ENCODE assay signal across 26 mouse cellular contexts in the genomic region with DNA sequence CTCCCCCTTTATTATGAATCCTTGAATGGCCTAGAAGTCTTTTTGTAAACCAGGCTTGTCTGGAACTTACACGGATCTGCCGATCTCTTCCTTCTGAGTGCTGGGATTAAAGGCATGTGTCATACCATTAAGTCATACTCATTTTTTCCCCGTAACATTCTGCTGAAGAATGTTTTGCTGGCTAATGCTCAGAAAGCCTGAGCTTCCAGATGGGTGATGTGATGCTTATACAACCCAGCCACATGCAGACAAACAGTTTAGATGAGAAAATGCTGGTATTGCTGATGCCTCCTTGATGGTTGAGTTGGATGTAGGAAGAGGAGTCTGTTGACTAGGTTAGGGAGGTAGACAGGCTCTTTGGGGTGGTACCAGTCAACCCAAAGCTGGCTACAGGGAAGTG. TPM values are rescaled to one million over a fixed set of nuclear protein-coding genes. Genes with fewer than 3 reads are reported as not detected.
DNase-seq lines count a peak whose midpoint lies in the region; ATAC-seq and TF ChIP-seq lines count a peak whose summit lies in the region.
"Had no signal": no experiment of that assay in that cellular context is flagged by ENCODE, and none has a peak within 500 bp of the region (broad histone marks: within the 10 kb centered on the region; RNA-seq: fewer than 3 reads in every experiment).

No protein-coding gene starts in this region.

- H3K4me1 ChIP-seq in embryonic facial prominence, embryonic 14.5 days (ENCODE audit: control insufficient read depth, insufficient read depth, low read length) = no peaks in the 10 kb centered on the region
- peaks cover 7% of the 10 kb centered on the region; the same call in 1 of the 2 replicates for H3K4me1 ChIP-seq in embryonic facial prominence, embryonic 10.5 days
- 0 out of 2 replicates have a peak, but pooled peaks cover 3% of the 10 kb centered on the region for H3K4me1 ChIP-seq in stomach, postnatal 0 days (replicated peaks; ENCODE audit: control insufficient read depth, insufficient read depth)
- H3K4me1 ChIP-seq in forebrain, postnatal 0 days (ENCODE audit: insufficient read depth) = no peaks in the 10 kb centered on the region
- H3K4me1 ChIP-seq in thymus, adult 2 months (replicated peaks; ENCODE audit: control insufficient read depth, insufficient read depth, low read length) = no peaks in the 10 kb centered on the region
- H3K4me1 ChIP-seq: embryonic facial prominence, embryonic 15.5 days; forebrain, embryonic 10.5 days; midbrain, embryonic 13.5 days; neural tube, embryonic 13.5 days had no signal

- H3K27ac ChIP-seq in embryonic facial prominence, embryonic 14.5 days (replicated peaks; ENCODE audit: low read depth, low read length) = no peak overlapping the region
- H3K27ac ChIP-seq in embryonic facial prominence, embryonic 10.5 days (replicated peaks) = no peak overlapping the region
- H3K27ac ChIP-seq in layer of hippocampus, adult 2 months = no peak overlapping the region
- H3K27ac ChIP-seq in stomach, postnatal 0 days (replicated peaks) = peak overlapping the region; percentile 41
- H3K27ac ChIP-seq in forebrain, postnatal 0 days (ENCODE audit: low read depth, low read length) = no peak overlapping the region
- no peak overlapping the region for H3K27ac ChIP-seq in thymus, adult 2 months (ENCODE audit: control insufficient read depth, insufficient read depth, low read length)
- H3K27ac ChIP-seq: embryonic facial prominence, embryonic 15.5 days; forebrain, embryonic 10.5 days; hindbrain, embryonic 10.5 days; midbrain, embryonic 13.5 days; neural tube, embryonic 13.5 days had no signal

- no peaks in the 10 kb centered on the region for H3K9me3 ChIP-seq in embryonic facial prominence, embryonic 14.5 days (ENCODE audit: control insufficient read depth, low read length)
- H3K9me3 ChIP-seq in embryonic facial prominence, embryonic 10.5 days = no peaks in the 10 kb centered on the region
- H3K9me3 ChIP-seq in stomach, postnatal 0 days (ENCODE audit: control insufficient read depth, low read length) = no peaks in the 10 kb centered on the region
- no peaks in the 10 kb centered on the region for H3K9me3 ChIP-seq in forebrain, postnatal 0 days (ENCODE audit: low read length)
- H3K9me3 ChIP-seq: embryonic facial prominence, embryonic 15.5 days; forebrain, embryonic 10.5 days; hindbrain, embryonic 10.5 days; midbrain, embryonic 13.5 days had no signal

- no peaks in the 10 kb centered on the region for H3K36me3 ChIP-seq in embryonic facial prominence, embryonic 14.5 days (ENCODE audit: control insufficient read depth, insufficient read depth, low read length)
- no peaks in the 10 kb centered on the region for H3K36me3 ChIP-seq in embryonic facial prominence, embryonic 10.5 days (replicated peaks)
- H3K36me3 ChIP-seq in stomach, postnatal 0 days (ENCODE audit: control insufficient read depth, insufficient read depth, low read length) = no peaks in the 10 kb centered on the region
- no peaks in the 10 kb centered on the region for H3K36me3 ChIP-seq in forebrain, postnatal 0 days (ENCODE audit: insufficient read depth)
- H3K36me3 ChIP-seq in thymus, adult 2 months (ENCODE audit: control insufficient read depth, insufficient read depth, low read length) = no peaks in the 10 kb centered on the region
- H3K36me3 ChIP-seq: embryonic facial prominence, embryonic 15.5 days; forebrain, embryonic 10.5 days; hindbrain, embryonic 10.5 days; midbrain, embryonic 13.5 days; neural tube, embryonic 13.5 days had no signal

- TF ChIP-seq CTCF in layer of hippocampus, adult 2 months (conservative IDR thresholded peaks at IDR 0.05) = no peak
- TF ChIP-seq CTCF in stomach, postnatal 0 days (IDR thresholded peaks at IDR 0.05; ENCODE audit: low read depth) = no peak
- no peak for TF ChIP-seq CTCF in forebrain, postnatal 0 days (IDR thresholded peaks at IDR 0.05; ENCODE audit: low read depth)
- no peak for TF ChIP-seq CTCF in thymus, adult 2 months (IDR thresholded peaks at IDR 0.05; ENCODE audit: borderline replicate concordance, control insufficient read depth, extremely low read depth, insufficient read depth, low read length, poor library complexity)

- intact Hi-C loops in heart, postnatal 10 days (cut with DNase I) = no loop called here

- no peak overlapping the region for H3K9ac ChIP-seq in embryonic facial prominence, embryonic 14.5 days (ENCODE audit: low read depth, low read length)
- H3K9ac ChIP-seq in stomach, postnatal 0 days (ENCODE audit: low read length) = no peak overlapping the region
- no peak overlapping the region for H3K9ac ChIP-seq in forebrain, postnatal 0 days
- H3K9ac ChIP-seq: embryonic facial prominence, embryonic 15.5 days; midbrain, embryonic 13.5 days; neural tube, embryonic 13.5 days had no signal

- peak; percentile 26 for DNase-seq in embryonic facial prominence, embryonic 14.5 days (ENCODE audit: low spot score)
- no peak for DNase-seq in embryonic facial prominence, embryonic 10.5 days (ENCODE audit: low spot score)
- peak; percentile 24 to 30 for DNase-seq in heart, postnatal 10 days
- no peak for DNase-seq in heart, postnatal 4 days
- peak; percentile 18 to 46 for DNase-seq in layer of hippocampus, adult 2 months (ENCODE audit: low spot score in 2 of 2)
- no peak for DNase-seq in stomach, postnatal 0 days (ENCODE audit: low spot score)
- DNase-seq in forebrain, postnatal 0 days = no peak
- no peak for DNase-seq in thymus, adult 2 months
- DNase-seq: adrenal gland, postnatal 14 days; cerebellum, adult 11 months; cerebellum, postnatal 10 days; kidney, adult 11 months; kidney, postnatal 10 days; liver; spleen, adult 18-20 months had no signal

- no peak for ATAC-seq in embryonic facial prominence, embryonic 14.5 days (ENCODE audit: low read depth)
- peak; percentile 51; the same call in 1 of the 2 replicates for ATAC-seq in stomach, postnatal 0 days (ENCODE audit: low FRiP score, low TSS enrichment)
- no peak for ATAC-seq in forebrain, postnatal 0 days
- ATAC-seq: lung, postnatal 0 days; midbrain, embryonic 13.5 days had no signal

- TF ChIP-seq EP300 in stomach, postnatal 0 days (optimal IDR thresholded peaks at IDR 0.05) = no peak

- H3K4me2 ChIP-seq in embryonic facial prominence, embryonic 14.5 days (ENCODE audit: low read depth, low read length) = no peak overlapping the region
- H3K4me2 ChIP-seq in stomach, postnatal 0 days (replicated peaks; ENCODE audit: low read depth) = no peak overlapping the region
- no peak overlapping the region for H3K4me2 ChIP-seq in forebrain, postnatal 0 days (ENCODE audit: low read depth)
- H3K4me2 ChIP-seq: embryonic facial prominence, embryonic 15.5 days; midbrain, embryonic 13.5 days; neural tube, embryonic 13.5 days had no signal

- no peak overlapping the region for H3K4me3 ChIP-seq in embryonic facial prominence, embryonic 14.5 days (ENCODE audit: low read depth, low read length)
- no peak overlapping the region for H3K4me3 ChIP-seq in embryonic facial prominence, embryonic 10.5 days
- H3K4me3 ChIP-seq in layer of hippocampus, adult 2 months = no peak overlapping the region
- no peak overlapping the region for H3K4me3 ChIP-seq in stomach, postnatal 0 days (ENCODE audit: low read depth, low read length)
- no peak overlapping the region for H3K4me3 ChIP-seq in forebrain, postnatal 0 days (ENCODE audit: low read depth, low read length)
- H3K4me3 ChIP-seq in thymus, adult 2 months (ENCODE audit: control insufficient read depth, insufficient read depth, low read length) = no peak overlapping the region
- H3K4me3 ChIP-seq: embryonic facial prominence, embryonic 15.5 days; forebrain, embryonic 10.5 days; hindbrain, embryonic 10.5 days; midbrain, embryonic 13.5 days; neural tube, embryonic 13.5 days had no signal

- no peaks in the 10 kb centered on the region for H3K27me3 ChIP-seq in embryonic facial prominence, embryonic 14.5 days (replicated peaks; ENCODE audit: control insufficient read depth, insufficient read depth, low read length)
- no peaks in the 10 kb centered on the region for H3K27me3 ChIP-seq in embryonic facial prominence, embryonic 10.5 days (replicated peaks; ENCODE audit: low read depth, poor library complexity, severe bottlenecking)
- H3K27me3 ChIP-seq in stomach, postnatal 0 days (ENCODE audit: control insufficient read depth, insufficient read depth, low read length) = no peaks in the 10 kb centered on the region
- no peaks in the 10 kb centered on the region for H3K27me3 ChIP-seq in forebrain, postnatal 0 days (ENCODE audit: insufficient read depth, low read length)
- H3K27me3 ChIP-seq in thymus, adult 2 months (ENCODE audit: control insufficient read depth, insufficient read depth, low read length) = no peaks in the 10 kb centered on the region
- H3K27me3 ChIP-seq: embryonic facial prominence, embryonic 15.5 days; midbrain, embryonic 13.5 days; neural tube, embryonic 13.5 days had no signal

- WGBS in embryonic facial prominence, embryonic 14.5 days = 47% methylated on average over 3 of the region's 3 CpGs
- WGBS in embryonic facial prominence, embryonic 10.5 days = 81% methylated on average over 3 of the region's 3 CpGs
- 29% methylated on average over 3 of the region's 3 CpGs for WGBS in stomach, postnatal 0 days
- WGBS in forebrain, postnatal 0 days = 73% methylated on average over 3 of the region's 3 CpGs
- 82% methylated on average over 3 of the region's 3 CpGs for WGBS in thymus, adult 2 months

- no peak for TF ChIP-seq POLR2A in thymus, adult 2 months (IDR thresholded peaks at IDR 0.05; ENCODE audit: control insufficient read depth, extremely low read depth, insufficient read depth, low read length, poor library complexity)

RNA-seq across cellular contexts. Expression of gene 1810065E05Rik, which starts 2.6 kb away (rescaled TPM):
- polyA plus RNA-seq in embryonic facial prominence, embryonic 14.5 days (2014; fragmentation: Nextera tagmentation; extraction: Ambion mirVana) = not detected in 2 replicates
- not detected in 2 replicates for polyA plus RNA-seq in embryonic facial prominence, embryonic 10.5 days (2016; fragmentation: Nextera tagmentation; extraction: Ambion mirVana)
- total RNA-seq in heart, postnatal 10 days (2021) = not detected
- total RNA-seq in heart, postnatal 4 days (2021) = not detected
- not detected for total RNA-seq in layer of hippocampus, adult 2 months (2021)
- polyA plus RNA-seq in stomach, postnatal 0 days (2015; fragmentation: Nextera tagmentation; extraction: Ambion mirVana) = 1.6 and 3.3 TPM in 2 replicates
- not detected in 2 replicates for total RNA-seq in forebrain, postnatal 0 days (2014; rRNA removed)
- not detected in 2 replicates for polyA plus RNA-seq in forebrain, postnatal 0 days (2015; fragmentation: Nextera tagmentation; extraction: Ambion mirVana)
- 0.77 and 0.92 TPM in 2 replicates for polyA plus RNA-seq in thymus, adult 2 months (2012; rRNA removed)
- total RNA-seq: adrenal gland, postnatal 14 days; gastrocnemius, adult 8-10 months; heart, adult 18-20 months; left cerebral cortex, postnatal 25 days; megakaryocyte, adult 5-6 weeks had no signal
- polyA plus RNA-seq: embryonic facial prominence, embryonic 15.5 days; forebrain, embryonic 10.5 days; hindbrain, embryonic 10.5 days; liver, embryonic 16.5 days; lung, postnatal 0 days; midbrain, embryonic 13.5 days; neural tube, embryonic 13.5 days had no signal

RNA-seq across cellular contexts. Expression of gene Gm12253, which starts 14.0 kb away (rescaled TPM):
- not detected in 2 replicates for polyA plus RNA-seq in embryonic facial prominence, embryonic 14.5 days (2014; fragmentation: Nextera tagmentation; extraction: Ambion mirVana)
- not detected in 2 replicates for polyA plus RNA-seq in embryonic facial prominence, embryonic 10.5 days (2016; fragmentation: Nextera tagmentation; extraction: Ambion mirVana)
- total RNA-seq in heart, postnatal 10 days (2021) = not detected
- not detected for total RNA-seq in heart, postnatal 4 days (2021)
- not detected for total RNA-seq in layer of hippocampus, adult 2 months (2021)
- not detected in 2 replicates for polyA plus RNA-seq in stomach, postnatal 0 days (2015; fragmentation: Nextera tagmentation; extraction: Ambion mirVana)
- not detected in 2 replicates for total RNA-seq in forebrain, postnatal 0 days (2014; rRNA removed)
- not detected in 2 replicates for polyA plus RNA-seq in forebrain, postnatal 0 days (2015; fragmentation: Nextera tagmentation; extraction: Ambion mirVana)
- polyA plus RNA-seq in thymus, adult 2 months (2012; rRNA removed) = 0.36 and 0.42 TPM in 2 replicates
- total RNA-seq: adrenal gland, postnatal 14 days; gastrocnemius, adult 8-10 months; heart, adult 18-20 months; left cerebral cortex, postnatal 25 days; megakaryocyte, adult 5-6 weeks had no signal
- polyA plus RNA-seq: embryonic facial prominence, embryonic 15.5 days; forebrain, embryonic 10.5 days; hindbrain, embryonic 10.5 days; liver, embryonic 16.5 days; lung, postnatal 0 days; midbrain, embryonic 13.5 days; neural tube, embryonic 13.5 days had no signal

RNA-seq across cellular contexts. Expression of gene Lypd9, which starts 34.4 kb away (rescaled TPM):
- not detected in 2 replicates for polyA plus RNA-seq in embryonic facial prominence, embryonic 14.5 days (2014; fragmentation: Nextera tagmentation; extraction: Ambion mirVana)
- not detected in 2 replicates for polyA plus RNA-seq in embryonic facial prominence, embryonic 10.5 days (2016; fragmentation: Nextera tagmentation; extraction: Ambion mirVana)
- not detected for total RNA-seq in heart, postnatal 10 days (2021)
- total RNA-seq in heart, postnatal 4 days (2021) = not detected
- total RNA-seq in layer of hippocampus, adult 2 months (2021) = not detected
- polyA plus RNA-seq in stomach, postnatal 0 days (2015; fragmentation: Nextera tagmentation; extraction: Ambion mirVana) = not detected in 2 replicates
- not detected in 2 replicates for total RNA-seq in forebrain, postnatal 0 days (2014; rRNA removed)
- polyA plus RNA-seq in forebrain, postnatal 0 days (2015; fragmentation: Nextera tagmentation; extraction: Ambion mirVana) = not detected in 2 replicates
- polyA plus RNA-seq in thymus, adult 2 months (2012; rRNA removed) = not detected in 2 replicates
- total RNA-seq: adrenal gland, postnatal 14 days; gastrocnemius, adult 8-10 months; heart, adult 18-20 months; left cerebral cortex, postnatal 25 days; megakaryocyte, adult 5-6 weeks had no signal
- polyA plus RNA-seq: embryonic facial prominence, embryonic 15.5 days; forebrain, embryonic 10.5 days; hindbrain, embryonic 10.5 days; liver, embryonic 16.5 days; lung, postnatal 0 days; midbrain, embryonic 13.5 days; neural tube, embryonic 13.5 days had no signal

RNA-seq across cellular contexts. Expression of gene Lypd8, which starts 39.5 kb away (rescaled TPM):
- not detected in 2 replicates for polyA plus RNA-seq in embryonic facial prominence, embryonic 14.5 days (2014; fragmentation: Nextera tagmentation; extraction: Ambion mirVana)
- not detected in 2 replicates for polyA plus RNA-seq in embryonic facial prominence, embryonic 10.5 days (2016; fragmentation: Nextera tagmentation; extraction: Ambion mirVana)
- under 1 TPM in 1 of 2 experiments, not detected in 1; 0.22 TPM for total RNA-seq in heart, postnatal 10 days (2021)
- total RNA-seq in heart, postnatal 4 days (2021) = not detected
- not detected for total RNA-seq in layer of hippocampus, adult 2 months (2021)
- polyA plus RNA-seq in stomach, postnatal 0 days (2015; fragmentation: Nextera tagmentation; extraction: Ambion mirVana) = 1,014 and 1,152 TPM in 2 replicates
- total RNA-seq in forebrain, postnatal 0 days (2014; rRNA removed) = not detected in 2 replicates
- 0.13 TPM in 1 of 2 replicates, not detected in the other for polyA plus RNA-seq in forebrain, postnatal 0 days (2015; fragmentation: Nextera tagmentation; extraction: Ambion mirVana)
- polyA plus RNA-seq in thymus, adult 2 months (2012; rRNA removed) = 26.2 and 31.5 TPM in 2 replicates
- total RNA-seq: adrenal gland, postnatal 14 days; gastrocnemius, adult 8-10 months; heart, adult 18-20 months; left cerebral cortex, postnatal 25 days; megakaryocyte, adult 5-6 weeks had no signal
- polyA plus RNA-seq: forebrain, embryonic 10.5 days; hindbrain, embryonic 10.5 days; lung, postnatal 0 days; midbrain, embryonic 13.5 days; neural tube, embryonic 13.5 days had no signal

RNA-seq across cellular contexts. Expression of gene Olfr30, which starts 43.7 kb away (rescaled TPM):
- polyA plus RNA-seq in embryonic facial prominence, embryonic 14.5 days (2014; fragmentation: Nextera tagmentation; extraction: Ambion mirVana) = 0.13 and 0.15 TPM in 2 replicates
- 0.10 TPM in 1 of 2 replicates, not detected in the other for polyA plus RNA-seq in embryonic facial prominence, embryonic 10.5 days (2016; fragmentation: Nextera tagmentation; extraction: Ambion mirVana)
- total RNA-seq in heart, postnatal 10 days (2021) = not detected
- not detected for total RNA-seq in heart, postnatal 4 days (2021)
- total RNA-seq in layer of hippocampus, adult 2 months (2021) = not detected
- polyA plus RNA-seq in stomach, postnatal 0 days (2015; fragmentation: Nextera tagmentation; extraction: Ambion mirVana) = not detected in 2 replicates
- total RNA-seq in forebrain, postnatal 0 days (2014; rRNA removed) = not detected in 2 replicates
- polyA plus RNA-seq in forebrain, postnatal 0 days (2015; fragmentation: Nextera tagmentation; extraction: Ambion mirVana) = not detected in 2 replicates
- polyA plus RNA-seq in thymus, adult 2 months (2012; rRNA removed) = 0.05 TPM in 1 of 2 replicates, not detected in the other
- total RNA-seq: adrenal gland, postnatal 14 days; gastrocnemius, adult 8-10 months; heart, adult 18-20 months; left cerebral cortex, postnatal 25 days; megakaryocyte, adult 5-6 weeks had no signal
- polyA plus RNA-seq: forebrain, embryonic 10.5 days; hindbrain, embryonic 10.5 days; liver, embryonic 16.5 days; lung, postnatal 0 days; midbrain, embryonic 13.5 days; neural tube, embryonic 13.5 days had no signal

Comparison
In these comparisons a context has a peak if more than half of its experiments do, and no peak if none do; other contexts are left out.
1. DNase-seq: peak in embryonic facial prominence, embryonic 14.5 days (single experiment), heart, postnatal 10 days (2 of 2) and layer of hippocampus, adult 2 months (2 of 2); none in embryonic facial prominence, embryonic 10.5 days (single experiment), heart, postnatal 4 days (single experiment), stomach, postnatal 0 days (single experiment), forebrain, postnatal 0 days (single experiment) and thymus, adult 2 months (single experiment).